27 mouse cellular contexts compared by ENCODE assay signal in the genomic region with DNA sequence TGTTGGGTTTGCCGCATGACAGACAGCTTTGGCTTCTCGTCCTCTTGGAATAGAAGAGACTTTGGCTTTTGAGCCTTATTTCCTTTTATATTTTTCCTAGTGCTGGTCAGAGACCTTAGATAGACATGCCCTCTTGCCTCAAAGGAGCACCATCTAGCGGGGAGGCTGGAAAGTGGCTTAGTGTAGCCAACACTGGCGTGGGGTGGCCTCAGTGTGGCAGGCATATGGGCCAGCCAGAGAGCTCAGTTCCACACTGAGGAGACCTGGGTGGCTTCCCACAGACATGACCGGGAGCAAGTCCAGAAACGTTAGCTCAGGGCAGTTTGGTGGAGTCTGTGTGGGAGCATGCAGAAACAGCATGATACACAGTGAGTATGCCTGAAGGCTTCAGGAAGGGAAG. TPM values are rescaled to one million over a fixed set of nuclear protein-coding genes. Genes with fewer than 3 reads are reported as not detected.
DNase-seq lines count a peak whose midpoint lies in the region; TF ChIP-seq lines count a peak whose summit lies in the region.
"Had no signal": no experiment of that assay in that cellular context is flagged by ENCODE, and none has a peak within 500 bp of the region (broad histone marks: within the 10 kb centered on the region; RNA-seq: fewer than 3 reads in every experiment).

No protein-coding gene starts in this region.

- intact Hi-C loops in left cerebral cortex, adult 2 months (cut with DNase I), result no loop called here
- intact Hi-C loops in heart, postnatal 36 days (cut with DNase I), result no loop called here

- H3K4me1 ChIP-seq in cortical plate, adult 2 months (ENCODE audit: control insufficient read depth, insufficient read depth, low read length), result peaks cover 4% of the 10 kb centered on the region; the same call in 1 of the 2 replicates

- no peak overlapping the region for H3K27ac ChIP-seq in left cerebral cortex, adult 2 months
- no peak overlapping the region for H3K27ac ChIP-seq in cortical plate, adult 2 months (ENCODE audit: insufficient read depth, low read length)
- H3K27ac ChIP-seq: embryonic facial prominence, embryonic 10.5 days; embryonic facial prominence, embryonic 15.5 days; forebrain, embryonic 13.5 days; hindbrain, embryonic 14.5 days; kidney, postnatal 0 days; limb, embryonic 13.5 days had no signal

- no peak overlapping the region for H3K4me3 ChIP-seq in left cerebral cortex, adult 2 months
- no peak overlapping the region for H3K4me3 ChIP-seq in cortical plate, adult 2 months (ENCODE audit: insufficient read depth, low read length)
- H3K4me3 ChIP-seq: embryonic facial prominence, embryonic 10.5 days; embryonic facial prominence, embryonic 15.5 days; forebrain, embryonic 13.5 days; limb, embryonic 13.5 days had no signal

- no peak for TF ChIP-seq POLR2A in cortical plate, adult 2 months (IDR thresholded peaks at IDR 0.05; ENCODE audit: extremely low read depth, insufficient read depth, low read length)

- DNase-seq in cerebellum, postnatal 14 days, result peak; percentile 64 to 70
- no peak for DNase-seq in cerebellum, adult 9-10 months
- no peak for DNase-seq in left cerebral cortex, adult 2 months (ENCODE audit: extremely low spot score in 1 of 2, low spot score in 2 of 2)
- DNase-seq in left cerebral cortex, adult 18-20 months (ENCODE audit: low spot score in 2 of 2), result no peak
- DNase-seq in ZHBTc4 (ENCODE audit: low read depth, low spot score), result peak; percentile 41
- no peak for DNase-seq in spleen, postnatal 10 days (ENCODE audit: low spot score in 2 of 2)
- DNase-seq in heart, postnatal 36 days, result no peak
- DNase-seq: adrenal gland, postnatal 14 days; B cell, adult 2 months; gastrocnemius, postnatal 14 days; heart, adult 11 months; kidney, adult 18-20 months; layer of hippocampus, adult 9-11 months; liver, postnatal 0 days; lung, postnatal 36 days; right cerebral cortex, postnatal 25 days had no signal

- peak; percentile 20 for TF ChIP-seq CTCF in left cerebral cortex, adult 2 months (IDR thresholded peaks at IDR 0.05)
- 0 out of 2 replicates have a peak, but pooled peaks have one; percentile 12 for TF ChIP-seq CTCF in cortical plate, adult 2 months (IDR thresholded peaks at IDR 0.05; ENCODE audit: extremely low read depth, insufficient read depth, low read length)

RNA-seq across cellular contexts. Expression of a gene that starts 11.8 kb away (rescaled TPM):
- total RNA-seq in left cerebral cortex, adult 2 months (2021), result 10 to 100 TPM; 58.9 to 59.2 TPM
- total RNA-seq in left cerebral cortex, adult 18-20 months (2021), result 10 to 100 TPM; 51.6 to 54.0 TPM
- polyA plus RNA-seq in cortical plate, adult 2 months (2012; rRNA removed), result 37.7 and 43.2 TPM in 2 replicates
- total RNA-seq in heart, postnatal 36 days (2021), result 10 to 100 TPM; 23.2 to 31.5 TPM

RNA-seq across cellular contexts. Expression of a gene that starts 40.1 kb away (rescaled TPM):
- total RNA-seq in left cerebral cortex, adult 2 months (2021), result 100 to 1,000 TPM; 127 to 157 TPM
- 100 to 1,000 TPM; 145 to 154 TPM for total RNA-seq in left cerebral cortex, adult 18-20 months (2021)
- polyA plus RNA-seq in cortical plate, adult 2 months (2012; rRNA removed), result 97.4 and 109 TPM in 2 replicates
- total RNA-seq in heart, postnatal 36 days (2021), result under 1 TPM; 0.16 to 0.44 TPM
- total RNA-seq: hematopoietic stem cell, adult 5-6 weeks; megakaryocyte, adult 5-6 weeks; neutrophil, adult 5-6 weeks had no signal
- polyA plus RNA-seq: liver, postnatal 0 days; spleen, adult 2 months had no signal

Comparison
In these comparisons a context has a peak if more than half of its experiments do, and no peak if none do; other contexts are left out.
1. DNase-seq: peak in cerebellum, postnatal 14 days (2 of 2) and ZHBTc4 (single experiment); none in cerebellum, adult 9-10 months (single experiment), left cerebral cortex, adult 2 months (0 of 2), left cerebral cortex, adult 18-20 months (0 of 2), spleen, postnatal 10 days (0 of 2) and heart, postnatal 36 days (0 of 2).
2. RNA of a gene that starts 40.1 kb away (total RNA-seq): 127 to 157 TPM in left cerebral cortex, adult 2 months and 145 to 154 TPM in left cerebral cortex, adult 18-20 months; 0.16 to 0.44 TPM in heart, postnatal 36 days; every median in the first group is over 10 times any median in the second.